Mouse (Mus musculus): ENCODE measurements around the gene Ptgfrn.

DNA sequence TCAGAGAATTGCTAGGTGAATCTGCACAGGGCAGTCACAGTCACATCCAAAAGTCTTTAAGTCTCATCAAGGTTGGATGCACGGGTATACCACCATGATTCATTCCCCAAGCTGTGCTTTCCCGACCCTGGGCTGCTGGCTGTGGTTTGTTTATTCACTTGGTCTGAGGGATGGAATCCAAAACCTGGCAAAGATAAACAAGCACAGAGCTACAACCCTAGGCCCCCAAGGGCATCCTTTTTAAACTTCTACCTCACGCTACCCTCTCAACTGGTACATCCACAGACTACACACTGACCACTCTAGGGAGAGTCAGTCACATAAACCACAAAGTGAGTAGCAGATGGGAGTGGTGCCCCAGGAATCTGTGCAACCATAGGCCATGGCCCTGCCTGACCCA lies 1.8 kb downstream of the Ptgfrn start:
- TF ChIP-seq POLR2A (IDR thresholded peaks at IDR 0.05; ENCODE audit: borderline replicate concordance, insufficient read depth, low read length) (no peak), CTCF (IDR thresholded peaks at IDR 0.05; ENCODE audit: borderline replicate concordance, insufficient read depth, low read depth, low read length) (no peak)

Data from cerebellum, adult 2 months (tissue).